15 mouse cellular contexts compared by ENCODE assay signal in the genomic region with DNA sequence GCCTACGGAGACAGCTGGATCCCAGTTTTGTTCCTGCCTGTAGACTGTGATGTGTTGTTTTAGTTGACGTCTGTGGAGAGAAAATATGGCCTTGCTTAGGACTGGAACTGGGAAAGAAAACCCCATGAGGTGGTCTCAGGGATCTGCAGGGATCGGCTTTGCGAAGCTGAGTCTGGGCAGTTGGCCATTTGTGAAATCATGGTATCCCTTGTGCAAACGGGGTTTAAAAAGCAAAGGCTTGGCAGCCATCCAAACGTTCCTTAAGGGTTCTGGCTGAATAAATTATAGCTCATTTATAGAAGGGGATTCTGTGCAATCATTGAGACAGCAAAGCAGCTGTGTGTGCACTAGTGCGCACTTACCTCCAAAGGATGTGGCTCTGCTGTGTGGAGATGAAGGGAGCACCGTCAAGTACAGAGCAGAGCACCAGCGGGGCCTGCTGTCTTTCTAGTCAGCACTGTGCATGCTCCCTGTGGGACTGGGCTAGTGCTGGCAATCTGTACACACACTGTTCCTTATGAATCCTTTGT. TPM values are rescaled to one million over a fixed set of nuclear protein-coding genes. Genes with fewer than 3 reads are reported as not detected.
A peak's percentile ranks its signal among the peaks of the same experiment; 100 is the strongest.
DNase-seq lines count a peak whose midpoint lies in the region; ATAC-seq and TF ChIP-seq lines count a peak whose summit lies in the region.
"Not testable (repeated sequence)": the region's sequence is repeated elsewhere in the genome, so short reads cannot be mapped to it uniquely, and the experiment has no call there.
"Had no signal": no experiment of that assay in that cellular context is flagged by ENCODE, and none has a peak within 500 bp of the region (broad histone marks: within the 10 kb centered on the region; RNA-seq: fewer than 3 reads in every experiment).

No protein-coding gene starts in this region.

- not testable (repeated sequence) for H3K4me1 ChIP-seq in forebrain, embryonic 12.5 days; heart, embryonic 15.5 days (replicated peaks); hindbrain, postnatal 0 days (ENCODE audit: insufficient read depth, low read length); lung, embryonic 15.5 days; midbrain, embryonic 15.5 days; stomach, embryonic 15.5 days

- CTCF ChIA-PET in Patski (lab: Charles Lee) = not testable (repeated sequence)

- H3K9ac ChIP-seq in forebrain, embryonic 12.5 days; heart, embryonic 15.5 days; hindbrain, postnatal 0 days (replicated peaks; ENCODE audit: low read length); lung, embryonic 15.5 days; midbrain, embryonic 15.5 days; stomach, embryonic 15.5 days: not testable (repeated sequence)

- not testable (repeated sequence) for TF ChIP-seq CTCF in Patski (IDR thresholded peaks at IDR 0.05); hindbrain, postnatal 0 days (IDR thresholded peaks at IDR 0.05; ENCODE audit: low read depth)

- H3K9me3 ChIP-seq in forebrain, embryonic 12.5 days = peaks cover 45% of the 10 kb centered on the region
- peaks cover 23% of the 10 kb centered on the region for H3K9me3 ChIP-seq in heart, embryonic 15.5 days (replicated peaks)
- H3K9me3 ChIP-seq in hindbrain, postnatal 0 days (ENCODE audit: low read length) = peaks cover 31% of the 10 kb centered on the region
- peaks cover 18% of the 10 kb centered on the region; the same call in 1 of the 2 replicates for H3K9me3 ChIP-seq in lung, embryonic 15.5 days
- H3K9me3 ChIP-seq in midbrain, embryonic 15.5 days = peaks cover 36% of the 10 kb centered on the region
- H3K9me3 ChIP-seq in stomach, embryonic 15.5 days = not testable (repeated sequence)

- H3K4me2 ChIP-seq in forebrain, embryonic 12.5 days; heart, embryonic 15.5 days; hindbrain, postnatal 0 days (ENCODE audit: low read depth, low read length); lung, embryonic 15.5 days; midbrain, embryonic 15.5 days; stomach, embryonic 15.5 days: not testable (repeated sequence)

- POLR2A ChIA-PET in Patski (lab: Charles Lee) = not testable (repeated sequence)

- DNase-seq in Patski (ENCODE audit: low read depth, low spot score) = peak; percentile 38
- peak; percentile 72 for DNase-seq in hindbrain, postnatal 0 days (ENCODE audit: low spot score)
- peak; percentile 26 to 66 for DNase-seq in left cerebral cortex, postnatal 10 days (ENCODE audit: extremely low spot score in 1 of 2, low spot score in 2 of 2)

- not testable (repeated sequence) for ATAC-seq in Patski
- peak; percentile 68 for ATAC-seq in forebrain, embryonic 12.5 days (ENCODE audit: low FRiP score)
- ATAC-seq in heart, embryonic 15.5 days (replicated peaks; ENCODE audit: insufficient number of reproducible peaks, insufficient read depth, low FRiP score, low read depth) = peak; percentile 45; the same call in 1 of the 2 replicates
- ATAC-seq in hindbrain, postnatal 0 days = peak; percentile 71
- peak; percentile 37; the same call in 1 of the 2 replicates for ATAC-seq in lung, embryonic 15.5 days (ENCODE audit: borderline replicate concordance, extremely low read depth, low FRiP score, low TSS enrichment)
- peak; percentile 81 for ATAC-seq in midbrain, embryonic 15.5 days (replicated peaks)
- ATAC-seq in stomach, embryonic 15.5 days (ENCODE audit: insufficient read depth, low FRiP score, low read depth) = peak; percentile 21; the same call in 1 of the 2 replicates

- not testable (repeated sequence) for H3K27ac ChIP-seq in forebrain, embryonic 12.5 days; heart, embryonic 15.5 days; hindbrain, postnatal 0 days; lung, embryonic 15.5 days; midbrain, embryonic 15.5 days; stomach, embryonic 15.5 days

- intact Hi-C loops in left cerebral cortex, postnatal 10 days (cut with DNase I) = not testable (repeated sequence)

- 75% methylated on average over 8 of the region's 9 CpGs for WGBS in forebrain, embryonic 12.5 days
- 66% methylated on average over 8 of the region's 9 CpGs for WGBS in heart, embryonic 15.5 days
- WGBS in hindbrain, postnatal 0 days = 66% methylated on average over 8 of the region's 9 CpGs
- WGBS in lung, embryonic 15.5 days = 56% methylated on average over 8 of the region's 9 CpGs
- 76% methylated on average over 8 of the region's 9 CpGs for WGBS in midbrain, embryonic 15.5 days
- 65% methylated on average over 8 of the region's 9 CpGs for WGBS in stomach, embryonic 15.5 days

- H3K36me3 ChIP-seq in forebrain, embryonic 12.5 days (replicated peaks); heart, embryonic 15.5 days; hindbrain, postnatal 0 days (ENCODE audit: insufficient read depth, low read length); lung, embryonic 15.5 days; midbrain, embryonic 15.5 days (replicated peaks); stomach, embryonic 15.5 days: not testable (repeated sequence)

- H3K4me3 ChIP-seq in forebrain, embryonic 12.5 days (replicated peaks); heart, embryonic 15.5 days; hindbrain, postnatal 0 days (ENCODE audit: low read length); lung, embryonic 15.5 days; midbrain, embryonic 15.5 days; stomach, embryonic 15.5 days (replicated peaks): not testable (repeated sequence)

- H3K27me3 ChIP-seq in Patski; forebrain, embryonic 12.5 days; heart, embryonic 15.5 days; hindbrain, postnatal 0 days (ENCODE audit: insufficient read depth, low read length); lung, embryonic 15.5 days; midbrain, embryonic 15.5 days (replicated peaks); stomach, embryonic 15.5 days (replicated peaks): not testable (repeated sequence)

- in situ Hi-C loops in Patski (cut with MboI; ENCODE audit: low pct_unique_long_range_greater_than_20kb) = not testable (repeated sequence)

RNA-seq across cellular contexts. Expression of a gene that starts 21.0 kb away (rescaled TPM):
- polyA plus RNA-seq in Patski (2021) = not detected
- polyA plus RNA-seq in forebrain, embryonic 12.5 days (2016; fragmentation: Nextera tagmentation; extraction: Ambion mirVana) = not detected in 2 replicates
- not detected in 2 replicates for polyA plus RNA-seq in heart, embryonic 15.5 days (2015; fragmentation: Nextera tagmentation; extraction: Ambion mirVana)
- not detected in 2 replicates for total RNA-seq in hindbrain, postnatal 0 days (2014; rRNA removed)
- polyA plus RNA-seq in hindbrain, postnatal 0 days (2015; fragmentation: Nextera tagmentation; extraction: Ambion mirVana) = not detected in 2 replicates
- total RNA-seq in left cerebral cortex, postnatal 10 days (2021) = not detected
- not detected in 2 replicates for polyA plus RNA-seq in lung, embryonic 15.5 days (2015; fragmentation: Nextera tagmentation; extraction: Ambion mirVana)
- polyA plus RNA-seq in midbrain, embryonic 15.5 days (2015; fragmentation: Nextera tagmentation; extraction: Ambion mirVana) = not detected in 2 replicates
- polyA plus RNA-seq in stomach, embryonic 15.5 days (2015; fragmentation: Nextera tagmentation; extraction: Ambion mirVana) = not detected in 2 replicates
- total RNA-seq: adrenal gland, adult 2 months; gastrocnemius, adult 2 months; heart, adult 2 months; hematopoietic stem cell, adult 5-6 weeks; left cerebral cortex, postnatal 25 days; megakaryocyte-erythroid progenitor cell, adult 5-6 weeks had no signal
- polyA plus RNA-seq: adrenal gland, adult 2 months; heart, adult 2 months; liver, postnatal 0 days had no signal

RNA-seq across cellular contexts. Expression of a gene that starts 30.1 kb away (rescaled TPM):
- not detected for polyA plus RNA-seq in Patski (2021)
- not detected in 2 replicates for polyA plus RNA-seq in forebrain, embryonic 12.5 days (2016; fragmentation: Nextera tagmentation; extraction: Ambion mirVana)
- not detected in 2 replicates for polyA plus RNA-seq in heart, embryonic 15.5 days (2015; fragmentation: Nextera tagmentation; extraction: Ambion mirVana)
- not detected in 2 replicates for total RNA-seq in hindbrain, postnatal 0 days (2014; rRNA removed)
- not detected in 2 replicates for polyA plus RNA-seq in hindbrain, postnatal 0 days (2015; fragmentation: Nextera tagmentation; extraction: Ambion mirVana)
- total RNA-seq in left cerebral cortex, postnatal 10 days (2021) = not detected
- not detected in 2 replicates for polyA plus RNA-seq in lung, embryonic 15.5 days (2015; fragmentation: Nextera tagmentation; extraction: Ambion mirVana)
- polyA plus RNA-seq in midbrain, embryonic 15.5 days (2015; fragmentation: Nextera tagmentation; extraction: Ambion mirVana) = not detected in 2 replicates
- polyA plus RNA-seq in stomach, embryonic 15.5 days (2015; fragmentation: Nextera tagmentation; extraction: Ambion mirVana) = not detected in 2 replicates
- total RNA-seq: adrenal gland, adult 2 months; gastrocnemius, adult 2 months; heart, adult 2 months; hematopoietic stem cell, adult 5-6 weeks; left cerebral cortex, postnatal 25 days; megakaryocyte-erythroid progenitor cell, adult 5-6 weeks had no signal
- polyA plus RNA-seq: adrenal gland, adult 2 months; heart, adult 2 months; liver, postnatal 0 days had no signal
